Mouse (Mus musculus) naive thymus-derived CD4-positive, alpha-beta T cell, adult 5 months (primary cell): ENCODE results near the gene Rcor2. TPM values are rescaled to one million over a fixed set of nuclear protein-coding genes. Genes with fewer than 3 reads are reported as not detected.

ENCODE experiments used
- polyA plus RNA-seq: library from polyadenylated mRNA; unstranded; fragments of 100-300 nt; shearing (Covaris generic); gene quantifications from one replicate; pipeline ENCODE4 v1.2.1, GENCODE M21; 2017

The Rcor2 gene
- polyA plus RNA-seq = 3.1 TPM

GRCm38 (mm10) chr19:7267091-7267741 lies at the start of gene Rcor2:
Gene Rcor2, plus strand, starts transcription at chr19:7267325.

GRCm38 (mm10) chr19:7240782-7241690 lies 26.1 kb upstream of the Rcor2 start, which contains the start of gene Naa40:
Gene Naa40, minus strand, starts transcription at chr19:7241183.

Other genes with a start within 250 kb of the Rcor2 start
- 241 TPM for gene Fermt3, start 247.9 kb upstream of the Rcor2 start, polyA plus RNA-seq
- 197 TPM for gene Stip1, start 227.4 kb upstream of the Rcor2 start, polyA plus RNA-seq
- gene Macrod1, start 210.5 kb upstream of the Rcor2 start, polyA plus RNA-seq = 34.3 TPM
- not detected for gene Flrt1, start 161.6 kb upstream of the Rcor2 start, polyA plus RNA-seq
- gene Otub1, start 61.0 kb upstream of the Rcor2 start, polyA plus RNA-seq = 61.1 TPM
- gene Cox8a, start 49.7 kb upstream of the Rcor2 start, polyA plus RNA-seq = 377 TPM
- 34.3 TPM for gene Naa40, start 26.1 kb upstream of the Rcor2 start, polyA plus RNA-seq
- gene Mark2, start 74.5 kb downstream of the Rcor2 start, polyA plus RNA-seq = 239 TPM
- 31.4 TPM for gene Spindoc, start 115.7 kb downstream of the Rcor2 start, polyA plus RNA-seq
- gene 2700081O15Rik, start 150.3 kb downstream of the Rcor2 start, polyA plus RNA-seq = 0.36 TPM
- gene Rtn3, start 216.0 kb downstream of the Rcor2 start, polyA plus RNA-seq = 56.7 TPM
- 21.7 TPM for gene Atl3, start 226.7 kb downstream of the Rcor2 start, polyA plus RNA-seq